Mouse (Mus musculus): ENCODE data around the gene Mex3a.
A peak's percentile ranks its signal among the peaks of the same experiment; 100 is the strongest.
"Not testable (repeated sequence)": the region's sequence is repeated elsewhere in the genome, so short reads cannot be mapped to it uniquely, and the experiment has no call there.

The Mex3a gene

DNA sequence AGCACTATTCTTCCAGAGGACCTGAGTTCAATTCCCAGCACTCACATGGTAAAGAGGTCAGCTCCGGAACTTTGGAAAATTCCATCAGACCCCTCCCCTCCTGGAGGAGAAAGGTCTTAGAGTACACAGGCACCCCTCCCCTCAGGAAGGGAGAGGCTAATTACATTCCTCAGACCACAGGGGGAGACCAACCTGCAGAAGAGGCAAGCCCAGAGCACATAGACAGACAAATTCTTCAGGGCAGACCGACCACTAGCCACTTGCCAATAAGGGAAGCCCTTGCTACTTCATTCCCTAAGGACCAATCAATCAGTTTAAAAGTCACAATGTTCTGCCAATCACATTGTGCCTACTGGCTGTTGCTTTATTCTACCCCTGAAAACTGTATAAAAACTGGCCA, 40.6 kb downstream of the Mex3a start:
- no peak for DNase-seq

DNA sequence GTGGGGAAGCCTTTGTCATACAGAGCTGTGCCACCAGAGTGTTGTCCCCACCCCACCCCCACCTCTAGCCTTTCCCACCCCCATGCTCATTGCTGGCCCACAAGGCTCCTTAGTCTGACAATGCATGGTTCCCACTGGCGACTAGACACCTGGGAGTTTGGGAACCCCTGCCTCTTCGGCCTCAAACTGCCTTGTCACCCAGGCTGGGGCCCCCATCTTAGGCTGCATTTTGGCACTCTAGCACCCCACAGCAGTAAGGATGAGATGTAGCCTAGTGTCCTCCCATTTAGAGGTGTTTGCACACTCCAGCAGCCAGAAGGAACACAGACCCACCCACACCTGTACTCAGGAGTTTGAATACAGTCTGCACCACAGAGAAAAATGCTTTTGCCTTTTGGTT, 41.6 kb downstream of the Mex3a start:
- DNase-seq: no peak

DNA sequence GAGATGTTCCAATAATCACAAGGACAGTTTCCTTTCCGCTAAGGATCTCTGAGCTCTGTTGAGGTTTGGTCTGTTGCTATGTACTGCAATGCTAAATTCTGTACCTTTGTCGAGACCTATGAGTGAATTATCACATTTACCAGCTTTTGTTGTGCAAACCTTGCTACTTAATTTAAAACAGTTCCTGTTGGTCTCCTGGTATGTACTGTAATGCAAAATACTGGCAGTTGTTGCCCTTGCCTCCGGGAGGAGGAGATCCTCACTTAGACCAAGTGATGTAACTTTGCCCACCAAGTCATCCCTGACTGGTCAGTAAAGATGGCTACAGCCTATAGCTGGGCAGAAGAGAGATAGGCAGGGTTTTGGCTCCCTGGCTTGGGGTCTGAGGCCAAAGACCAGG, 43.3 kb downstream of the Mex3a start, which contains the start of gene Ssr2:
TSS of gene Ssr2 (plus strand) at position 337 of the 400 bp plus-strand sequence.
- DNase-seq: no peak

DNA sequence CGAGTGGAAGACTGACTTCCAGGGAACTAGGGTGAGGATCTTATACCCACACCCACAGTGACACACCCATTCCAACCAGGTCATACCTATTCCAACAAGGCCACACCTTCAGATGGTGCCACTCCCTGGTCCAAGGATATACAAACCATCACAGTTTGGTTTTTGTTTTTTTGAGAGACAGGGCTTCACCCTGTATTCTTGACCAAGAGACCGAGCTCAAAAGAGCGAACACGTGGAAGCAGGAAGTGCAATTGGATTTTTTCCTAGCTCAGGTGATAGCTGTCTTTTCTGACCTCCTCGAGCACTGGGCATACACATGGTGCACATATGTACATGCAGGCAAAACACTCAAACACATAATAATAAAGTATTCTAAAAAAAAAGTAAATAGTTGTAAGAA, 45.7 kb downstream of the Mex3a start:
- not testable (repeated sequence) for DNase-seq

DNA sequence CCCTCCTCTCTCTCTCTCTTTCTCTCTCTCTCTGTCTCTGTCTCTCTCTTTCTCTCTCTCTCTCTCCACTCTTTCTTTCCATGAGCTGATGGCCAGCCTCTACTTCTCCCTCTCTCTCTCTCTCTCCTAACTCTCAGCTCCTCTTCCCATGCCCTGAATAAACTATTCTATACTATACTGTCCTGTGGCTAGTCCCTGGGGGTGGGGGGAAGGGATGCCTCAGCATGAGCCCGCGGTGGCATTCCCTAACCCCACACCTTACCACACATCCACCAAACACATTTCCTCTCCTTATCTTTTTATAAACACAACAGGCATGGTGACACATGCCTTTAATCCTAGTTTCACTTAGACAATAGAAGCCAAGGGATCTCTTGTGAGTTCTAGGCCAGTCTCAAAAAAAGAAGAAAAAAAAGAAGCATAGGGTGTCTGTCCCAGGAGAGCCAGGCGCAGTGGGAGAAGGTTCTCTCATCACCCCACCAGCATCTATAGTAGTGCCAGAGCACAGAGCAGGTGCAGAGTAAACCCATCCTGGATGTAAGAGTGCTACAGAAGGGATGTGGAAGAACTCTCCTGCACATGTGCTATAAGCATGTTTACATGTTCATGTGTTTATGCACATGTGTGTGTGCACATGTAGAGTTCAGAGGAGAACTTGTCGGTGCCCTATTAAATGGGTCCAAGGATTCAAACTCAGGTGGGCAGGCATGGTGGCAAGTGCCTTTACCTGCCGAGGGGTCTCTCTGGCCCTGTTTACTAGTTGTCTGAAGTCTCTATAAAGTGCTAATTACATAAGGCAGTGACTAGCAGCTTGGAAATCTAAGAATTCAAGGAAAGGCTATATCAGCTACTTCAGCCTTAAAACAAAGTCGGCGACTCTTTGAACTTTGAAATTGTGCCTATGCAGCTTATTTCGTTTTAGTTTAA, 46.6 kb downstream of the Mex3a start:
- no peak for DNase-seq

DNA sequence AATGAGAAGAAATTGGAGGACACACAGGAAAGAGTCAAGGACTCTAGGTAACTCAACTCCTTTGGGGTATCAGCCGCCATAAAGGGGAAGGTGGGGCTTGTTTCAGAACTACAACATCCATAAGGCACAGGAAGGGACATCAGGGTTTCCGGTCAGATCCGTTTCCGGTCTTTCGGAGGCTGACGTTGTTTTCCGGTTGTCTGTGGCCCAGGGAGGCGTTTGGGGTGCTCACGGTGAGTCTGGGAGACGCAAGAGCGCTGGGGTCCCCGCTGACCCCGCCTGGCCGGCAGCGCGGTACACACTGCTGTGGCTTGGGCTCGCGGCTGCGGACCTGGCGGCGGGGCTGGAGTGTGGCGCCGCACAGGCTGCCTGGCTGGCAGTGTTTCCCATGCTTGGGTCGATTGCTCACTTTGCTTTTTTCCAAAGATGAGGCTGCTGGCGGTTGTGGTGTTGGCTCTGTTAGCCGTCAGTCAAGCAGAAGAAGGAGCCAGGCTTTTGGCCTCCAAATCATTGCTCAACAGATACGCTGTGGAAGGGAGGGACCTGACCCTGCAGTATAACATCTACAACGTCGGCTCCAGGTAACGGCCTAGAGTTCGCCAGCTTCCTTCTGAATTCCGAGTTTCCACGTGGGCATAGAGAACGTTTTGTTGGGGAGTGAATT, 47.4 kb downstream of the Mex3a start:
- peak; percentile 81 to 86 for DNase-seq

DNA sequence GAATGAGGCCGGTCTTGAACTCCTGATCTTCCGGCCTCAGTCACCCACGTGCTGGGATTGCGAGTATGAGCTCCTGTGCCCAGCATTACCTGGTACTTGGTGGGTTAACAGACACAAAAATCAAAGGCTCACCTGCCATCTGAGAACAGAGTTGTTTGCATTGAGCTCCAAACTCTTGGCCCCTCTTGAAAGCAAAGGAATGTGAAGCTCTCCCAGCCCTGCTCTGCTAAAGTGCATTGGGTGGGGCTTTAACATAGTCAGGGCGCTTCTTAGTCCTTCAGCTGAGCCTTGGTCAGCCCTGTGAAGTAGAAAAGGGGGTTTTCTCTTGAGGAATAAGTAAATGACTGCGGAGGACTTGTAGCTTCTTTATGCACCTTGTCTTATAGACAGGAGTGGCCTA, 53.6 kb downstream of the Mex3a start:
- DNase-seq: no peak

DNA sequence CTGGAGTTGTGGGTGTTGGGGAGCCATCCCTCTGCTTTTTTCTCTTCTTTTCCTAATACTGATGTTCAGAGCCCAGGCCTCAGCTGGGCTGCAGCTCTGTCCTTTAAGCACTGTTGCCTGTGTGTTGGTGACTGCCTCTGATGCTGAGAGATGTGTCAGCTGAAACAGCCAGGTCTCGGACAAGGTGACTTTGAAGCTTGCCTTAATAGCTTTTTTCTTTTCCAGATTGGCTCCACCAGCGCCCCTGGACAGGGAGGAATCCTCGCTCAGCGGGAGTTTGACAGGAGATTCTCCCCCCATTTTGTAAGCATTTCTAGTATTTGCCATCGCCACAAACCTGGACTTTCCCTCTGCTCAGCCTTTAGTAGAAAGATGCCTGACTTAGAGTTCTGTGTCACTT, 54.4 kb downstream of the Mex3a start:
- DNase-seq: no peak

DNA sequence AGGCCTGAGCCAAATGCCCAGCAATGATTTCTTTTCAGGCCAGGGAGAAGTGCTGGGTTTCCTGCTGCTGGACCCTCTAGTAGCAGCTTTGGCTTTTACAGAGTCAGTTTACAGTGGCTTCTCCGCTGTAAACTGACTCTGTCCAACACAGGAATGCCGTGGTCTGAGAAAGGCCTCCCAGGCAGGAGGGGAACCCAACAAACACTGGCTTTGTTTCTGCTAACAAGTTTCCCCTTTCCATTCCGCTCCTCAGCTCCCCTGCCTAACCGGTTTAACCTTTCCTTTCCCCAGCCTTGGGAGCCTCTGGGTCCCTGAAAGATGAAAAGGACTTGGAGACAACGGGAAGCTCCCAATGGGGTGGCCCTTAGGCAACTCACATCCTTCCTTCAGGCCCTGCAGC, 58.1 kb downstream of the Mex3a start:
- DNase-seq: no peak

Data from cerebellum, adult 18-20 months (tissue).